Mouse (Mus musculus) embryonic facial prominence, embryonic 11.5 days (tissue): Measurements from ENCODE around the gene Sema4g. TPM values are rescaled to one million over a fixed set of nuclear protein-coding genes. Genes with fewer than 3 reads are reported as not detected.

Experiments
- ATAC-seq: fragments of 200-750 bp; cut with Nextera tagmentation; replicated peaks from 2 replicates; pipeline ENCODE4 v1.8.0; 2017; ENCODE audit warnings: low read depth; ENCODE audit not compliant: insufficient number of reproducible peaks, low FRiP score, low TSS enrichment
- DNase-seq: peaks from one replicate; pipeline ENCODE4 v3.0.0-alpha.2; 2015; ENCODE audit warnings: low spot score
- H3K27ac ChIP-seq: fragments of 300-500 bp; sonication (generic); replicated peaks from 2 replicates; pipeline ENCODE4 v1.5.1; 2014; ENCODE audit warnings: mild to moderate bottlenecking, low read depth, low read length, control low read depth
- H3K27me3 ChIP-seq: fragments of 300-500 bp; sonication (generic); 2 replicates; pipeline ENCODE4 v1.6.1; 2014; ENCODE audit warnings: mild to moderate bottlenecking, low read length, moderate library complexity, mixed read lengths; ENCODE audit not compliant: control insufficient read depth, insufficient read depth
- H3K36me3 ChIP-seq: fragments of 300-500 bp; sonication (generic); replicated peaks from 2 replicates; pipeline ENCODE4 v1.6.1; 2014; ENCODE audit warnings: low read depth, mild to moderate bottlenecking, low read length, moderate library complexity, mixed read lengths; ENCODE audit not compliant: control insufficient read depth, insufficient read depth
- H3K4me1 ChIP-seq: fragments of 300-500 bp; sonication (generic); 2 replicates; pipeline ENCODE4 v1.6.1; 2014; ENCODE audit warnings: low read length, mixed read lengths; ENCODE audit not compliant: control insufficient read depth, insufficient read depth
- H3K4me2 ChIP-seq: fragments of 300-500 bp; sonication (generic); 2 replicates; pipeline ENCODE4 v1.6.1; 2014; ENCODE audit warnings: low read depth, mild to moderate bottlenecking, control low read depth, low read length, moderate library complexity
- H3K4me3 ChIP-seq: fragments of 300-500 bp; sonication (generic); 2 replicates; pipeline ENCODE4 v1.5.1; 2014; ENCODE audit warnings: low read depth, low read length, control low read depth
- H3K9ac ChIP-seq: fragments of 300-500 bp; sonication (generic); replicated peaks from 2 replicates; pipeline ENCODE4 v1.6.1; 2014; ENCODE audit warnings: mild to moderate bottlenecking, control low read depth, low read length
- H3K9me3 ChIP-seq: fragments of 300-500 bp; sonication (generic); replicated peaks from 2 replicates; pipeline ENCODE4 v1.6.1; 2016; ENCODE audit warnings: mild to moderate bottlenecking, low read length, inconsistent platforms, mixed read lengths; ENCODE audit not compliant: control insufficient read depth
- WGBS: fragments of 180-500 bp; shearing (Covaris S2); extraction: QIAGEN DNeasy Blood & Tissue Kit; methylation state at CpG from one replicate; pipeline ENCODE4 v1.1.7; 2014; 5-methylcytosine and 5-hydroxymethylcytosine counted together
- polyA plus RNA-seq: library from polyadenylated mRNA; unstranded; fragments of >200 nt; fragmentation: Nextera tagmentation; extraction: Ambion mirVana; gene quantifications from 2 replicates; pipeline ENCODE4 v1.2.1, GENCODE M21; 2014

Gene Sema4g
- polyA plus RNA-seq, 1 experiment from 2014 or later, result 4.5 TPM

- DNase-seq, result no peak
- no peak overlapping the region for H3K4me2 ChIP-seq
- no peaks in the 10 kb centered on the region for H3K9me3 ChIP-seq
- no peak overlapping the region for H3K4me3 ChIP-seq
- H3K36me3 ChIP-seq, result peaks cover 6% of the 10 kb centered on the region
- H3K27ac ChIP-seq, result no peak overlapping the region
- no peaks in the 10 kb centered on the region for H3K27me3 ChIP-seq
- peaks cover 4% of the 10 kb centered on the region for H3K4me1 ChIP-seq
- 59% methylated on average over 6 of the region's 6 CpGs for WGBS
- ATAC-seq, result no peak
- no peak overlapping the region for H3K9ac ChIP-seq
Measured at GRCm38 (mm10) chr19:45020348-45020747, 31.4 kb downstream of the Sema4g start.

- ATAC-seq (no peak), DNase-seq (no peak)
- Histone ChIP-seq H3K4me1 (peaks cover 4% of the 10 kb centered on the region), H3K4me2 (no peak overlapping the region), H3K27ac (no peak overlapping the region), H3K36me3 (peaks cover 11% of the 10 kb centered on the region), H3K9me3 (no peaks in the 10 kb centered on the region), H3K4me3 (no peak overlapping the region), H3K27me3 (no peaks in the 10 kb centered on the region), H3K9ac (no peak overlapping the region)
- 92% methylated on average over 15 of the region's 15 CpGs for WGBS
Measured at GRCm38 (mm10) chr19:45021362-45021761, 32.5 kb downstream of the Sema4g start.

GRCm38 (mm10) chr19:45023993-45024392, 35.1 kb downstream of the Sema4g start:
- H3K4me3 ChIP-seq, result no peak overlapping the region
- 83% methylated on average over 11 of the region's 11 CpGs for WGBS
- ATAC-seq, result no peak
- no peaks in the 10 kb centered on the region for H3K9me3 ChIP-seq
- peaks cover 23% of the 10 kb centered on the region for H3K36me3 ChIP-seq
- peaks cover 4% of the 10 kb centered on the region for H3K4me1 ChIP-seq
- DNase-seq, result no peak
- no peak overlapping the region for H3K4me2 ChIP-seq
- H3K9ac ChIP-seq, result no peak overlapping the region
- H3K27me3 ChIP-seq, result no peaks in the 10 kb centered on the region
- H3K27ac ChIP-seq, result no peak overlapping the region

- 90% methylated on average over 20 of the region's 20 CpGs for whole genome bisulfite sequencing
- Histone ChIP-seq H3K4me1 (peaks cover 4% of the 10 kb centered on the region), H3K27me3 (no peaks in the 10 kb centered on the region), H3K27ac (no peak overlapping the region), H3K36me3 (peaks cover 23% of the 10 kb centered on the region), H3K9me3 (no peaks in the 10 kb centered on the region), H3K9ac (no peak overlapping the region), H3K4me2 (no peak overlapping the region), H3K4me3 (no peak overlapping the region)
- DNase-seq (no peak), ATAC-seq (no peak)
Measured at GRCm38 (mm10) chr19:45024775-45025174, 35.9 kb downstream of the Sema4g start.

GRCm38 (mm10) chr19:45025937-45026568, 37.2 kb downstream of the Sema4g start:
- 83% methylated on average over 37 of the region's 37 CpGs for WGBS
- ATAC-seq (no peak), DNase-seq (peak; percentile 39)
- Histone ChIP-seq H3K9me3 (no peaks in the 10 kb centered on the region), H3K4me3 (no peak overlapping the region), H3K4me2 (no peak overlapping the region), H3K27me3 (no peaks in the 10 kb centered on the region), H3K4me1 (peaks cover 4% of the 10 kb centered on the region), H3K27ac (no peak overlapping the region), H3K36me3 (peaks cover 23% of the 10 kb centered on the region), H3K9ac (no peak overlapping the region)

- Histone ChIP-seq H3K4me2 (no peak overlapping the region), H3K4me3 (no peak overlapping the region), H3K9me3 (no peaks in the 10 kb centered on the region), H3K27ac (no peak overlapping the region), H3K36me3 (peaks cover 23% of the 10 kb centered on the region), H3K27me3 (no peaks in the 10 kb centered on the region), H3K9ac (no peak overlapping the region), H3K4me1 (peaks cover 2% of the 10 kb centered on the region)
- 76% methylated on average over 6 of the region's 6 CpGs for WGBS
- ATAC-seq (no peak), DNase-seq (no peak)
Measured at GRCm38 (mm10) chr19:45026958-45027670, 38.2 kb downstream of the Sema4g start.

- ATAC-seq (no peak), DNase-seq (no peak)
- H3K9ac ChIP-seq, result no peak overlapping the region
- H3K27ac ChIP-seq, result no peak overlapping the region
- no peaks in the 10 kb centered on the region for H3K27me3 ChIP-seq
- no peaks in the 10 kb centered on the region for H3K9me3 ChIP-seq
- H3K4me1 ChIP-seq, result peaks cover 2% of the 10 kb centered on the region
- WGBS, result 67% methylated on average over 6 of the region's 6 CpGs
- no peak overlapping the region for H3K4me2 ChIP-seq
- no peak overlapping the region for H3K4me3 ChIP-seq
- H3K36me3 ChIP-seq, result peaks cover 23% of the 10 kb centered on the region
Measured at GRCm38 (mm10) chr19:45027848-45028247, 38.9 kb downstream of the Sema4g start.

- Histone ChIP-seq H3K4me2 (no peak overlapping the region), H3K9me3 (no peaks in the 10 kb centered on the region), H3K9ac (no peak overlapping the region), H3K36me3 (peaks cover 20% of the 10 kb centered on the region), H3K4me3 (no peak overlapping the region), H3K27me3 (no peaks in the 10 kb centered on the region), H3K27ac (no peak overlapping the region), H3K4me1 (no peaks in the 10 kb centered on the region; the same call in none of the 2 replicates)
- WGBS, result 60% methylated on average over 19 of the region's 19 CpGs
- DNase-seq, result no peak
- ATAC-seq, result no peak
Measured at GRCm38 (mm10) chr19:45028746-45029145, 39.8 kb downstream of the Sema4g start.
